Mouse (Mus musculus): ENCODE measurements around the gene Rbm15b. TPM values are rescaled to one million over a fixed set of nuclear protein-coding genes. Genes with fewer than 3 reads are reported as not detected.

The Rbm15b gene
- total RNA-seq (2015) = 20.3 and 22.6 TPM in 2 replicates
- total RNA-seq (2017) = 23.7 and 26.1 TPM in 2 replicates

DNA sequence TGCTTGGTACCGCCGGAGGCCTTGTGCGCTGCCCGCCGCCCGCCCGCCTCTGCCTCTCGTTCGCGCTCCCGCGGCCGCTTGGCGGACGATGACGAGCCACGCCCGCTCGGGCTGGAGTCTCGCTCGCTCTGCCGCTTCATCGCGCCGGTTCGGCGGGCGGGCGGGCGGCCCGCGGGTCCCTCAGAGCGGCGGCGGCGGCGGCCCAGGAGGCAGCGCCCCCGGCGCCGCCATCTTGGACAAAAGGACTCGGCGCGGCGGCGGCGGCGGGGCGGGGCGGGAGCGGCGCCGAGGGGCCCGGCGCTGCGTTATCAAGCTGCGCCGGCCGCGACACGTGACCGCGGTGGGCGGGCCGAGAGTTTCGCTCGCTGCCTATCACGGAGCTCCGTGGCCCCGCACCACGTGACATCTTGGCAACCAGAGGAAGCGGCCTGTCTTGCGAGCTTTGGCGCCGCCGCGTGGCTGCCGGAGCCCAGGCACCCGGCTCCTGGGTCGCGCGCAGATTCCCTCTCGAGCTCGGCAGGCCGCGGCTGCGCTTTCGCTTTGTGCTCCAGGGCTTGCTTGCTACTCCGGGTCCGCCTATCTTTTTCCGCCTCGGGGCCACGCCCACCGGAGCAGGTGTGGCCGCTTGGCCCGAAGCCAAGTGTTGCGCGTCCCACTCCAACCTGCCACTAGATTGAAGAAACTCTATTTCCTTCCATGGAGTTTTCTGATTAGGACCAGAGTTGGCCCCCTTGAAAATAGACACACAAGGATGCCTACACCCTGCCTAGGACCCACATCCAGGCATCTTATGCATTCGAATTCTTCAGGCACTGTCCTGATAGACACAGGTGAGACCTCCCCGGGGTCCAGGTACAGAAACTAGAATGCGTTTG is at the start of gene Rbm15b:
Rbm15b (minus strand) TSS at position 601 of the 875 bp plus-strand sequence.
- peak; percentile 64 for ATAC-seq (replicated peaks; ENCODE audit: poor library complexity)

DNA sequence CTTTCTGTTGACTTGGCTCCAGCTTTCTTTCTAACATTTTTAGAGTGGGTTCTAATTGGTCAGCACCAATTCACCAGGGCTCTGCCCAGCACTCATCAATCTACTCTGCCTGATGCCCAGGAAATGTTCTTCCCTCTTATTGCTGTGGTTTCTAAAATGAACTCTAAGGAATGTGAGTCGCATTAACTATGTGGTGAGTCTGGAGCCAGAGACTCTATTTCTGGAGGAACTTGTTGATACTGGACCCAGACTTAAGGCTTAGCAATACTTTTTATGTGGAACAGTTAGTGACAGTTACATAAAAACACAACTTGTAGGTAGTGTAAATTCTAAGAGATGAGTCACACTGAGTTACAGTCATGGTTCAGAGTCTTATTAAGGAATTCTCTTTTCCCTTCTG is 47.8 kb upstream of the Rbm15b start:
- no peak for ATAC-seq (replicated peaks; ENCODE audit: poor library complexity)

- ATAC-seq (replicated peaks; ENCODE audit: poor library complexity) = no peak
These were observed 27.6 kb upstream of the Rbm15b start for GRCm38 (mm10) chr9:106914878-106915277.

- 0 out of 2 replicates have a peak, but pooled peaks have one; percentile 34 for ATAC-seq (replicated peaks; ENCODE audit: poor library complexity)
These were observed 26.5 kb upstream of the Rbm15b start for GRCm38 (mm10) chr9:106913759-106914158.

DNA sequence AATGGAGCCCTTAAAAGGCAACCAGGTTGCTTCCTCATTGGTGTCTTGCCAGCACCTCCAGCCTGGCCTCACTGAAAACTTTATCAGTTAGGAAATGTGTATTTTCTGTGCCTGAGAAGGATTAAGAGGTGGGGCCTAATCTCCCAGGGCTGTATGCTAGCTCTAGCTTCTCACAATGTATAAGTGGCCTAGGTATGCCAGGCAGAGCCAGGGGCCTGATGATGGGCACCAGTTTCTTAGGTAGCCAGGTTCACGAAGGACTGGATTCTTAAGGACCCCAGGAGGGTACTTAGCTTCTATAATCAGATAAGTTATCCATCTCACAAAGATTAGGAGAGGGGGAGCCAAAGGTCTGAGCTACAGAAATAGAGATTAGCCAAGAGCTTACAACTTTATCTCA is 24.4 kb upstream of the Rbm15b start:
- no peak for ATAC-seq (replicated peaks; ENCODE audit: poor library complexity)

DNA sequence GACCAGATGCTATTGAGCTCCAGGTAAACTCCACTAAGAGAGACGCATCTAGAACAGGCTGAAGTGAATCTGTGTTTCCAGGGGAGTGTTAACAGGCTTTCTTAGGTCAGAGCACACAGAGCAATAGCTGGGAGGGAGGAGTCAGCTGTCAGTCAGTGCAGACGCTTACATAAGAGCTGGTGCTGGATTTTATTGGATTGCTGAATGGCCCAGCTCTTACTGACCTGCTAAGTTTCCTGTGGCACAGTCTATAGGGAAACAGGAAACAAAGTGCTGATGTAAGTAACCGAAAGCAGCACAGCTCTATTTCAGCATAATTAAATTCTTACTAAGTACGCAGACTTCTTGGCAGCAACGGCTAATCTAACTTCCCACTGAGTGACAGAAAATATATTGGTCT is 21.5 kb upstream of the Rbm15b start:
- ATAC-seq (replicated peaks; ENCODE audit: poor library complexity) = peak; percentile 94

GRCm38 (mm10) chr9:106908174-106908573 is 20.9 kb upstream of the Rbm15b start:
- ATAC-seq (replicated peaks; ENCODE audit: poor library complexity) = no peak

DNA sequence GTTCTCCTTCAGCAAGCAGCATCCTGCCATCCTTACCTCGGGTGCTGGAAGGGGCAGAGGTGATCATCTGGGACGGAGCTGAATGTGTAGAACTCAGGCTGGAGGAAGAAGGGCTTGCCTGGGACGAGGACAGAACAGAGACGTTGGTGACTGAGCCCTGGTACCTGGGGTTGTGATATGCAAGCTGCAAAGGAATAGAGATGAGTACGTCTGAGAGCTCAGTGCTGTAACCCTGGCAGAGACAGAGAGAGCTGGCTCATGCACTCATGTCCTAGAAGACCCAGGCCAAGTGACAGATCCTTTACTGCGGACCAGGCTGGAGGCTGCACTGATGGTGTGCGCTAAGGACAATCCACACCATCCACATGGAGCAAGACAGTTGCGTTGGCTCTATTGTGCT is 19.4 kb upstream of the Rbm15b start:
- ATAC-seq (replicated peaks; ENCODE audit: poor library complexity) = no peak

DNA sequence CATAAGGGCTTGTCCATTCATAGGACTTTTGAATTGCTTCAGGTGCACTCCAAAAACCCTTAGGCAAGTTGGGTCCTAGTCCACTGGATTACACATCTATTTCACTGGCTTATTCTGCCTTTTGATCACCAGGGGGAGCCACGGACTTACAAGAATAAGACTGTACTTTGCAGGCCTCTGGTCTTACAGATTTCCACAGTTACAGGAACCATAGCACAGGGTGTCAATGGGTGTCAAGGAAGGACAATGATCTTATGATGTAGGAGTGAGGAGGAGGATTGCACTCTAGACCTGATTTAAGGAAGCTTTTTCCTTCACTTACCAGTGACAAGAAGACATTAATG is 16.5 kb upstream of the Rbm15b start:
- ATAC-seq (replicated peaks; ENCODE audit: poor library complexity) = peak; percentile 80

DNA sequence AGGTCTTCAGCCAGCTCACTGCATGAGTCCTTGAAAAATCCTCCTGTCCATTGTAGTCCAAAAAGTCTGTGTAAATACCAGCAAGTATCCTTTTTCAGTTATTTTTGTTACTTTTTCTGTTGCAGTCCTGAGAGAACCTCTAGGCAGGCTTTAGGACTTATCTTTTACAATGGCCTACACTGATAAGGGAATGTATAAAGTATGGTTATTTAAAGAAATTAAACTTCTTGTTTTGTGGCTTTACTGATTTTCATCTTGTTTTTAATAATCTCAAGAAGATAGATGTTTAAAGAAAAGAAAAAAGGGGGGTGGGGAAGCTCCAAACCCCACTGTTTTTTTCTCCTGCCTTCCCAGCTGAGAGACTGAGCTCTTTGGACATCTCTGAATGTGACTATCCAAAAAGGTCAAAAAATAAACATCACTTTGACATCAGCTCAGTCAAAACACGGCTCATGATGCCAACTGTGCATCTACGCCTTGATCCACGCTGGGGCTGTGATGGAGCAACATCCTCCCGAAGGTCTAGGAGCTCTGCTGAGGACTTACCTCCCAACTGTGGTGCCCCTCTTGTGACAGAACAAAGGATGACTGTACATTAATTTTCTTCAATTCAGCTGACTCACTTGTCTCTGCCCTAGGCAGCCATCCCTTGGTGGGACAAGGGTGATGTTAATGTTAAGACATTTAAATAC is 16.0 kb upstream of the Rbm15b start:
- peak; percentile 57 for ATAC-seq (replicated peaks; ENCODE audit: poor library complexity)

- no peak for ATAC-seq (replicated peaks; ENCODE audit: poor library complexity)
These were observed 14.4 kb upstream of the Rbm15b start for GRCm38 (mm10) chr9:106901596-106901995.

GRCm38 (mm10) chr9:106898901-106899300 is 11.7 kb upstream of the Rbm15b start:
- no peak for ATAC-seq (replicated peaks; ENCODE audit: poor library complexity)

DNA sequence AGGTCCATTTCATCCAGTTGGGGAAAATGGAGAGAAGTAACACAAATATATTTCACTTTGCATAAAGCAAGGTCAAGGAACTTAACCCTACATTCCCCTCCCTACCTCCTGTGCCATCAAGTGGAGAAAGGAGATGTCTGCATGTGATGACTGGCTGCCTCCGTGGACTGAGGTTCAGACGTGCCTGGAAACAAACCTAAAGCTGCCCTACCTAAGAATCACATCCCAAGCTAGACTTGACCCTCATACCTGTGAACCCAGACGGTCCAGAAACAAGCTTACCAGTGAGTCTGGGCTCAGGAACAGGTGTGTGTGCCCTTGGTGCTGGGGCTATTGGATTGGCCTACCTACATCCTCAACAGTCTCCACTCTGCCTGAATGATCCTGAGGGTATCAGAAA is 6.1 kb upstream of the Rbm15b start:
- ATAC-seq (replicated peaks; ENCODE audit: poor library complexity) = no peak

- ATAC-seq (replicated peaks; ENCODE audit: poor library complexity) = no peak
These were observed 5.3 kb upstream of the Rbm15b start for GRCm38 (mm10) chr9:106892552-106892875.

DNA sequence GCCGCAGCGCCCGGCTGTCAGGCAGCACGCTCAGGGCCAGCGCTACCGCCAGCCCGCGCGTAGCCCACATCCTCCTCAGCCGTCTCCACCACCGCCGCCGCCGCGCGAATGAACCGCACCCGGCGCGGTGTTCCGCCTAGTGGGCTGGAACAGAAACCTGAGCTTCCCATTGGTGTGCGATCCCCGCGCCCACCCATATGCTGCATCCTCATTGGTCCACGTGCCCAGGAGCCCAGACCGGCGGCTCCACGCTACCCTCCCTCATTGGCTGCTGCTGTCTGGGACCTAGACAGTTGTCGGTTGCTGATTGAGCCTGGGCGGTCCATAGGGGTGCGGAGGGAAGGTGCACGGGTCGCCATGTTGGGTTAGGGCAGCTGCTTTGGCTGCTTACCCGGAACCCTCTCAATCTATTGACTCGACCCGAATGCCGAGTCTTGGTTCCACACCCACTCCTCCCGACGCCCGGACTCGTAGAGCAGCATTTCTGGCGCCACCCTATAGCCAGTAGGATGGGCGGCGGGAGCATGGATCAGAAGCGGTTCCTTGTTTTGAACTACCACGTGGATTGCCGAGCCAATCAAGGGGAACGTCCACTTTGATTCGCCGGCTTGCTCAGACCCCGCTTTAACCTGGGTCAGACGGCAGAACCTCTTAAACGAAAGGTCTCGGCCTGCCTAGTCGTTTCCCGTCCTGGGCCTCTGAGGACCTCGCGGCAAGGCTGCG is 4.8 kb upstream of the Rbm15b start, which contains the start of gene Manf:
Manf (minus strand) TSS at position 151 of the 723 bp plus-strand sequence.
- peak; percentile 79 for ATAC-seq (replicated peaks; ENCODE audit: poor library complexity)

- ATAC-seq (replicated peaks; ENCODE audit: poor library complexity) = no peak
These were observed 4.1 kb upstream of the Rbm15b start for GRCm38 (mm10) chr9:106891341-106891741.

DNA sequence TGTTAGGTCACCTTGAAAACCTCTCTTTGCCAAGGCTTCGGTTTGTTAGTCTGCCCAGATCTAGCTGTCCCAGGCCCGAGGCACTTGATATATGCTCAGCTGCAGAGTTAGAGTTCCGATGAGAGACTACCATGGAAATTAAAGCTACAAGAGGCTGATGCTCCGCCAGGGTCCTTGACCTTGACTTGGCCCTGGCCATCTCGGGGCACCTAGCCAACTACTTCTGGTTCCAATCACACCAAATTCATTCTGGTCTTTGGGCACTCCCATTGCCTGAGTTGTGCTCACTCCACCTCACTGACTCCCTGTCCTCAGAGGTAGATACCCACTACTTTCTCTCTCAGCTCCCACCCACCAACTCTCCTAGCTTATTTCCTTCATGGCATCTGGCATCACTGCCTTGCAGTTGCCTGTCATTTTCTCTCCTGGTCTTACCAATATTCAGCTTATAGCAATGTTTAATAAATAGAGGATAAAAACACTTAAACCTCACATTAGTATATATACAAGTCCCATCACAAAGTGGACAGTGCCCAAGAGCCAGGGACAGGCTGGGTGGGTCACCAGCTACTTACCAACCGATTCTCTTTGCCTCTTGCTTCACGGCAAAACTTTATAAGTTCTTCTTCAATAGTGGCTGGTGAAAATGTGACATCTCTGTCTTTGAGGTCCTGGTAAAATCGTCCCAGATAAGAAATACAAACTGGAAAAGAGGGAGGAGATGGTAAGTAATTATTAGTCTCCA is 3.4 kb upstream of the Rbm15b start:
- ATAC-seq (replicated peaks; ENCODE audit: poor library complexity) = no peak

DNA sequence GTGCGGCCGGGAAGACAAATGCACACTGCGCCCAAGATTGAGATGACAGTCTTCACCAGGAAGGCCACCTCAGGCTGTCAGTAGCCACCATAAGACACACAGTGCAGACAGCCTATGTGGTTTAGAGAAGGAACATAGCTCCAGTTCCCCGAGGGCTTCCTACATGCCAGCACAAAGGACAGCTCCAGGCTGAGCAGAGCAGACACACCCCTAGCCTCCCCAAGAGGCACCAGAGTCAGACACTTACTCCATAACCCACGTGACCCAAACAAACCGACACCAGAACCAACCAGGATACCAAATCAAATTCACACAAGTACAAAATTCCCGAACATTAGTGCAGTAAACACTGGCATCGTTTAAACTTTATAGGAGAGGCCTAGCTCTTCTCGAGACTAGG is 2.1 kb upstream of the Rbm15b start:
- ATAC-seq (replicated peaks; ENCODE audit: poor library complexity) = no peak

GRCm38 (mm10) chr9:106888346-106888745 is 1.1 kb upstream of the Rbm15b start:
- ATAC-seq (replicated peaks; ENCODE audit: poor library complexity) = no peak

- ATAC-seq (replicated peaks; ENCODE audit: poor library complexity) = peak; percentile 14; the same call in 1 of the 2 replicates
These were observed 1.1 kb downstream of the Rbm15b start for GRCm38 (mm10) chr9:106885901-106886731.

Data from megakaryocyte progenitor cell, adult 5-6 weeks (primary cell).